Mouse (Mus musculus): ENCODE results near the gene Fam163b.

DNA sequence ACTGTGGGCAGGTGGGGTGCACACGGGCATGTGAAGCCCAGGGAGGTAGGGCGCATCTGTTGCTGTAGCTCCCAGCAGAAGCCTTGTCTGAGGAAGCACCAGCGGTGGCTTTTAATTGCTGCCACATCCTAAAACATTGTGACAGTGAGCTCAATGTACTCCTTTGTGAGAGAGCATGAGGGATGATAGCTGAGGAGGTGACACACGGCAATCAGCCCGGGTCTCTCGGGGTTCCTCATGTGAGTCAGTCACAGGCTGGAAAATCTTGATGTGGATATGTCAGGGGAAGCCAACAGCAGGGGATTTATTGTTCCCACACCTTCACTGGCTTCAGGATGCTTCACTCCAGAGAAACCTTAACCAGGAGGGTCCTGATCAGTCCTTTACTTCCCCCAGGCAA lies 4.5 kb upstream of the Fam163b start:
- TF ChIP-seq CTCF (IDR thresholded peaks at IDR 0.05) (no peak), POLR2A (IDR thresholded peaks at IDR 0.05; ENCODE audit: insufficient read depth, low read depth, low read length) (no peak), EP300 (IDR thresholded peaks at IDR 0.05; ENCODE audit: insufficient read depth, low read depth, low read length) (no peak)

All from heart, adult 2 months (tissue).